21 mouse cellular contexts compared by ENCODE assay signal in the genomic region with DNA sequence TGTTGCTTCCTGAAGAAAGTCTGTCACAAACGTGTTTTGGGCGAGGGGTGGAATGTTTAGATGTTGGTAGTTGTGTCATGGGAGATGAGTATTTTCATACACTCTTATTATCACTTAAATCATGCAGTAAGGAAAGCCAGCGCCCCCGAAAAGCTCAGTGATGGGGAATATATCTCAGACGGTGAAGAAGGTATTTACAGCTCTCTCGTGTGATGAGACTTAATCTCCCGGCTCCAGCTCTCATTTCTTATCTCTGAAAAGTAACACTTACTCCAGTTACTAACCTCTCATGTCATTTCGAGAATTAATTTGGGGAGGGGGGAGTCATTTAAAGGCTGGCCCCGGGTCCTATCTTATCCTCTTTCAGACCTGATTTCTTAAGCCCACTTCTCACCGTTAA.
DNase-seq lines count a peak whose midpoint lies in the region; ATAC-seq lines count a peak whose summit lies in the region.
"Had no signal": no experiment of that assay in that cellular context is flagged by ENCODE, and none has a peak within 500 bp of the region (broad histone marks: within the 10 kb centered on the region; RNA-seq: fewer than 3 reads in every experiment).

No protein-coding gene starts in this region.

- ATAC-seq in liver, embryonic 11.5 days (replicated peaks; ENCODE audit: low FRiP score): no peak
- ATAC-seq in midbrain, embryonic 11.5 days (ENCODE audit: low FRiP score): no peak
- no peak for ATAC-seq in midbrain, embryonic 15.5 days (replicated peaks)
- ATAC-seq in liver, embryonic 13.5 days (ENCODE audit: low read depth): no peak
- ATAC-seq in liver, embryonic 15.5 days (ENCODE audit: insufficient read depth): no peak
- ATAC-seq: forebrain, embryonic 13.5 days; forebrain, embryonic 15.5 days; forebrain, postnatal 0 days had no signal

- no peak overlapping the region for H3K27ac ChIP-seq in liver, embryonic 11.5 days (ENCODE audit: low read depth, low read length)
- H3K27ac ChIP-seq in midbrain, embryonic 11.5 days (ENCODE audit: low read depth, low read length): no peak overlapping the region
- H3K27ac ChIP-seq in midbrain, embryonic 15.5 days: no peak overlapping the region
- H3K27ac ChIP-seq in liver, embryonic 13.5 days: no peak overlapping the region
- no peak overlapping the region for H3K27ac ChIP-seq in liver, embryonic 15.5 days (replicated peaks)
- H3K27ac ChIP-seq: embryonic facial prominence, embryonic 10.5 days; embryonic facial prominence, embryonic 12.5 days; forebrain, embryonic 13.5 days; forebrain, embryonic 15.5 days had no signal

- H3K36me3 ChIP-seq in liver, embryonic 11.5 days (ENCODE audit: control insufficient read depth, insufficient read depth, low read length): no peaks in the 10 kb centered on the region
- H3K36me3 ChIP-seq in midbrain, embryonic 11.5 days (ENCODE audit: control insufficient read depth, insufficient read depth, low read length): no peaks in the 10 kb centered on the region
- H3K36me3 ChIP-seq in midbrain, embryonic 15.5 days (replicated peaks): peaks cover 18% of the 10 kb centered on the region; the same call in 1 of the 2 replicates
- H3K36me3 ChIP-seq in liver, embryonic 13.5 days: no peaks in the 10 kb centered on the region
- no peaks in the 10 kb centered on the region for H3K36me3 ChIP-seq in liver, embryonic 15.5 days (replicated peaks)
- H3K36me3 ChIP-seq: embryonic facial prominence, embryonic 12.5 days had no signal

- DNase-seq in liver: peak; percentile 39
- no peak for DNase-seq in liver, embryonic 11.5 days (ENCODE audit: low spot score)
- DNase-seq in midbrain, embryonic 11.5 days (ENCODE audit: low spot score, missing footprints): peak; percentile 53
- peak; percentile 63 for DNase-seq in liver, embryonic 13.5 days
- no peak for DNase-seq in kidney, postnatal 4 days
- DNase-seq in kidney, postnatal 10 days: no peak
- DNase-seq: adrenal gland, adult 2 months; adrenal gland, postnatal 10 days; adrenal gland, postnatal 25 days; cerebellum, adult 11 months; cerebellum, adult 18-20 months; cerebellum, adult 8-10 months; cerebellum, postnatal 10 days; cerebellum, postnatal 25 days; forebrain, postnatal 0 days had no signal

- no peak overlapping the region for H3K9ac ChIP-seq in liver, embryonic 11.5 days (ENCODE audit: low read depth, low read length)
- H3K9ac ChIP-seq in midbrain, embryonic 11.5 days (ENCODE audit: low read length): no peak overlapping the region
- H3K9ac ChIP-seq in midbrain, embryonic 15.5 days: no peak overlapping the region
- no peak overlapping the region for H3K9ac ChIP-seq in liver, embryonic 13.5 days
- no peak overlapping the region for H3K9ac ChIP-seq in liver, embryonic 15.5 days
- H3K9ac ChIP-seq: embryonic facial prominence, embryonic 12.5 days; forebrain, embryonic 13.5 days; forebrain, embryonic 15.5 days; forebrain, postnatal 0 days had no signal

- WGBS in liver, embryonic 11.5 days: 33% methylated on average over 10 of the region's 10 CpGs
- 70% methylated on average over 10 of the region's 10 CpGs for WGBS in midbrain, embryonic 11.5 days
- 63% methylated on average over 10 of the region's 10 CpGs for WGBS in midbrain, embryonic 15.5 days
- WGBS in liver, embryonic 13.5 days (ENCODE audit: insufficient replicate concordance): 20% methylated on average over 10 of the region's 10 CpGs
- WGBS in liver, embryonic 15.5 days (ENCODE audit: insufficient replicate concordance): 21% methylated on average over 10 of the region's 10 CpGs

- no peak overlapping the region for H3K4me3 ChIP-seq in liver, embryonic 11.5 days (ENCODE audit: low read depth, low read length)
- H3K4me3 ChIP-seq in midbrain, embryonic 11.5 days (ENCODE audit: low read depth, low read length): no peak overlapping the region
- no peak overlapping the region for H3K4me3 ChIP-seq in midbrain, embryonic 15.5 days
- H3K4me3 ChIP-seq in liver, embryonic 13.5 days (replicated peaks): no peak overlapping the region
- H3K4me3 ChIP-seq in liver, embryonic 15.5 days (replicated peaks): no peak overlapping the region
- H3K4me3 ChIP-seq: embryonic facial prominence, embryonic 10.5 days; embryonic facial prominence, embryonic 12.5 days; forebrain, embryonic 13.5 days; forebrain, embryonic 15.5 days had no signal

- no peaks in the 10 kb centered on the region for H3K27me3 ChIP-seq in liver, embryonic 11.5 days (replicated peaks; ENCODE audit: control insufficient read depth, insufficient read depth, low read length)
- no peaks in the 10 kb centered on the region for H3K27me3 ChIP-seq in midbrain, embryonic 11.5 days (ENCODE audit: control insufficient read depth, insufficient read depth, low read length)
- no peaks in the 10 kb centered on the region for H3K27me3 ChIP-seq in midbrain, embryonic 15.5 days (replicated peaks)
- H3K27me3 ChIP-seq in liver, embryonic 13.5 days: 0 out of 2 replicates have a peak, but pooled peaks cover 2% of the 10 kb centered on the region
- H3K27me3 ChIP-seq in liver, embryonic 15.5 days: 0 out of 2 replicates have a peak, but pooled peaks cover 4% of the 10 kb centered on the region
- H3K27me3 ChIP-seq: embryonic facial prominence, embryonic 12.5 days; forebrain, embryonic 13.5 days; forebrain, embryonic 15.5 days had no signal

- peaks cover 13% of the 10 kb centered on the region for H3K4me1 ChIP-seq in liver, embryonic 11.5 days (replicated peaks; ENCODE audit: control insufficient read depth, insufficient read depth, low read length)
- no peaks in the 10 kb centered on the region for H3K4me1 ChIP-seq in midbrain, embryonic 11.5 days (ENCODE audit: control insufficient read depth, insufficient read depth, low read length)
- no peaks in the 10 kb centered on the region for H3K4me1 ChIP-seq in midbrain, embryonic 15.5 days
- H3K4me1 ChIP-seq in liver, embryonic 13.5 days (replicated peaks): peaks cover 44% of the 10 kb centered on the region
- peaks cover 42% of the 10 kb centered on the region for H3K4me1 ChIP-seq in liver, embryonic 15.5 days (replicated peaks)
- H3K4me1 ChIP-seq: embryonic facial prominence, embryonic 12.5 days; forebrain, embryonic 13.5 days; forebrain, embryonic 15.5 days had no signal

- H3K4me2 ChIP-seq in liver, embryonic 11.5 days: no peak overlapping the region
- H3K4me2 ChIP-seq in midbrain, embryonic 11.5 days: no peak overlapping the region
- no peak overlapping the region for H3K4me2 ChIP-seq in midbrain, embryonic 15.5 days
- H3K4me2 ChIP-seq in liver, embryonic 13.5 days: peak overlapping the region; percentile 26; the same call in 1 of the 2 replicates
- H3K4me2 ChIP-seq in liver, embryonic 15.5 days: peak overlapping the region; percentile 27; the same call in 1 of the 2 replicates
- H3K4me2 ChIP-seq: embryonic facial prominence, embryonic 12.5 days; forebrain, embryonic 13.5 days; forebrain, embryonic 15.5 days had no signal

- H3K9me3 ChIP-seq in liver, embryonic 11.5 days (ENCODE audit: control insufficient read depth, low read length): no peaks in the 10 kb centered on the region
- no peaks in the 10 kb centered on the region for H3K9me3 ChIP-seq in midbrain, embryonic 11.5 days (ENCODE audit: control insufficient read depth, low read length)
- H3K9me3 ChIP-seq in midbrain, embryonic 15.5 days: no peaks in the 10 kb centered on the region
- no peaks in the 10 kb centered on the region for H3K9me3 ChIP-seq in liver, embryonic 13.5 days (replicated peaks)
- no peaks in the 10 kb centered on the region for H3K9me3 ChIP-seq in liver, embryonic 15.5 days (replicated peaks)
- H3K9me3 ChIP-seq: embryonic facial prominence, embryonic 10.5 days; embryonic facial prominence, embryonic 12.5 days; forebrain, embryonic 13.5 days; forebrain, embryonic 15.5 days had no signal

Comparison
In these comparisons a context has a peak if more than half of its experiments do, and no peak if none do; other contexts are left out.
1. DNase-seq: peak in liver (single experiment), midbrain, embryonic 11.5 days (single experiment) and liver, embryonic 13.5 days (single experiment); none in liver, embryonic 11.5 days (single experiment), kidney, postnatal 4 days (0 of 2) and kidney, postnatal 10 days (single experiment).
2. H3K4me2 ChIP-seq: peak in liver, embryonic 13.5 days (single experiment) and liver, embryonic 15.5 days (single experiment); none in liver, embryonic 11.5 days (single experiment), midbrain, embryonic 11.5 days (single experiment) and midbrain, embryonic 15.5 days (single experiment).